Mouse (Mus musculus) lung, adult 2 months (tissue): ENCODE data around the gene Tln2. TPM values are rescaled to one million over a fixed set of nuclear protein-coding genes. Genes with fewer than 3 reads are reported as not detected.
A peak's percentile ranks its signal among the peaks of the same experiment; 100 is the strongest.

Experiments
- DNase-seq: peaks from one replicate; pipeline ENCODE4 v3.0.0; 2022
- H3K4me1 ChIP-seq: fragments of 200-500 bp; 2 replicates; pipeline ENCODE4 v1.6.1; 2011; ENCODE audit warnings: low read length; ENCODE audit not compliant: control insufficient read depth, insufficient read depth
- H3K4me3 ChIP-seq: fragments of 200-500 bp; replicated peaks from 2 replicates; pipeline ENCODE3; 2011; ENCODE audit warnings: low read depth, mild to moderate bottlenecking, control low read depth, low read length; ENCODE audit errors: extremely low read depth
- CTCF ChIP-seq: fragments of 200-500 bp; IDR thresholded peaks from 2 replicates; pipeline ENCODE4 v1.5.1; 2011; ENCODE audit warnings: mild to moderate bottlenecking, low read length, control low read depth; ENCODE audit not compliant: insufficient read depth
- POLR2A ChIP-seq: fragments of 200-500 bp; IDR thresholded peaks from 2 replicates; pipeline ENCODE4 v1.6.1; 2011; ENCODE audit warnings: low read depth, mild to moderate bottlenecking, control low read depth, low read length, borderline replicate concordance; ENCODE audit errors: extremely low read depth
- WGBS: fragments of 180-500 bp; shearing (Covaris S2); methylation state at CpG from one replicate; pipeline ENCODE4 v1.1.7; 2018; 5-methylcytosine and 5-hydroxymethylcytosine counted together
- polyA plus RNA-seq: library from polyadenylated mRNA; depleted of rRNA; stranded (reverse); fragments of >200 nt; gene quantifications from 2 replicates; pipeline ENCODE4 v1.2.3, GENCODE M21; 2012

Tln2 gene
- polyA plus RNA-seq, 1 experiment = 14.1 TPM

DNA sequence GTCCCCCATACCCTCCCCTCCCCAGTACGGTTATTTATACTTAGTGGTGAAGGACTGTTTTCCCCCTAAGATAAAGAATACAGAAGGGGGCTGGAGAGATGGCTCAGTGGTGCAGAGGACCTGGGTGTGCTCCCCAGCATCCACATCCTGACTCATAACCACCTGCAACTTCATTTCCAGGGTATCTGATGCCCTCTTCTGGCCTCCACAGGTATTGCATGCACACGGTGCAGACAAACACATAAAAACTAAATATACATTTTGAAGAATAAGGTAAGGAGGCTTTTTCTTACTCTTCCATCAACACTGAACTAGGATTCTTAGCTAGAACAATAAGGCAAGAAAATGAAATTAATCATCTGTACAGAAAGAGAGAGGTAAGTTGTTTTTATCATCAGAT, 314.2 kb downstream of the Tln2 start:
- WGBS = 99% methylated on average over 2 of the region's 2 CpGs
- no peaks in the 10 kb centered on the region for H3K4me1 ChIP-seq
- no peak for TF ChIP-seq CTCF
- no peak for TF ChIP-seq POLR2A
- DNase-seq = no peak
- no peak overlapping the region for H3K4me3 ChIP-seq

DNA sequence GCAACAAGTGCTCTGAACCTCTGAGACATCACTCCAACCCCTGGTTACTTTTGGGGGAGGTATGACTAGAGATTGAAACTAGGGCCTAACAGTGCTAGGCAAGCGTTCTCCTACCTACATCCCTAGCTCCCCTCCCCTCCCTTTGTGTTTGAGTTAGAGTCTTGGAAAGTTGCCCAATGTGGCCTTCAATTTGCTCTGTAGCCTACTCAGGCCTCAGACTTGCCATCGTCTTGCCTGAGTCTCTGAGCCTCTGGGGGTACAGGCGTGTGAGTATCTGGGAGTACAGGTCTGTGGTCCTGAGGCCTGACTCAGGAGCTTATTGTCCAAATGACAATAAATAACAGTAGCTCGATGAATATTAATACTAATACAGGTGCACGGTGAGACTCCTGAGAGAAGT, 317.8 kb downstream of the Tln2 start:
- Histone ChIP-seq H3K4me3 (no peak overlapping the region), H3K4me1 (no peaks in the 10 kb centered on the region)
- no peak for DNase-seq
- WGBS = 89% methylated on average over 5 of the region's 5 CpGs
- TF ChIP-seq POLR2A = no peak

DNA sequence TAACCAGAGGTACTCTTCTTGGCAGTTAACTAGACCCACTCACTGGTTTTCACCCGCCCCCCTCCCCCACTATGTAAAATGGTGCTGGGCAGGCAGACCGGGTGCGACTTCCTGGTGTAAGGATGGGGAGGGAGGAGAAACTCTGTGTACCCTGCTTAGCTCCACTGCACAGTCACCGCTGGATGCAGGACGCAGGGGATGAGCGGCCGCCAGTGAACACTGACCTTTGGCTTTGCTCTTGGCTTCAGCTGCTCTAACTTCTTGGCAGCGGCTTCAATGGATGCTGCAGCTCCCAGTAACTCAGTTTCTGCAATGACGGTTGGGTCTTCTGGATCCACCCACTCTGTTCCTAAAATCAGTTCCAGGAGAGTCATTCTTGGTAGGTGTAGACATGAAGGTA, 319.0 kb downstream of the Tln2 start:
- TF ChIP-seq CTCF (no peak), POLR2A (no peak)

DNA sequence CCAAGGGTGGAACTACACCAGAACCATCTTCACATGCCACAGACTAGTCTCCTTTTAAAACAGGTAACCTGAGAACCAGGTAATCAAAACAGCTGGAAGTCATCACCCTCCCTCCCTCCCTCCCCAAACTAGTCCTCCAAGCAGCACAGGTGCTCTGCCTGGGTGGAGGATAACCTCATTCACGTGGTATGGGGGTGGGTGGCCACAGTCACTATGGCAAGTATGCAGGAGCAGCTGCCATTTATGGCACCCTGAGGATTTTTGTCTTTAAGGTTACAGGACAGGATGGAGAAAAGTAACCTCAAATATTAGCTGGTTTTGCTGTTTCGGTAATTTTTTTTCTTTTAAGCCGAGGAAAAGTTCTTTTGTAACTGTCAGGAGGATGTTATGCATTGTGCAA, 322.5 kb downstream of the Tln2 start:
- DNase-seq = no peak
- no peak overlapping the region for H3K4me3 ChIP-seq
- TF ChIP-seq POLR2A (no peak), CTCF (no peak)
- 77% methylated on average over 3 of the region's 3 CpGs for WGBS
- H3K4me1 ChIP-seq = peaks cover 2% of the 10 kb centered on the region; the same call in 1 of the 2 replicates

More for the DNA sequence above, 319.0 kb downstream of the Tln2 start:
- peak; percentile 5 for DNase-seq
- WGBS = 58% methylated on average over 9 of the region's 9 CpGs
- H3K4me1 ChIP-seq = peaks cover 2% of the 10 kb centered on the region; the same call in 1 of the 2 replicates
- H3K4me3 ChIP-seq = no peak overlapping the region

DNA sequence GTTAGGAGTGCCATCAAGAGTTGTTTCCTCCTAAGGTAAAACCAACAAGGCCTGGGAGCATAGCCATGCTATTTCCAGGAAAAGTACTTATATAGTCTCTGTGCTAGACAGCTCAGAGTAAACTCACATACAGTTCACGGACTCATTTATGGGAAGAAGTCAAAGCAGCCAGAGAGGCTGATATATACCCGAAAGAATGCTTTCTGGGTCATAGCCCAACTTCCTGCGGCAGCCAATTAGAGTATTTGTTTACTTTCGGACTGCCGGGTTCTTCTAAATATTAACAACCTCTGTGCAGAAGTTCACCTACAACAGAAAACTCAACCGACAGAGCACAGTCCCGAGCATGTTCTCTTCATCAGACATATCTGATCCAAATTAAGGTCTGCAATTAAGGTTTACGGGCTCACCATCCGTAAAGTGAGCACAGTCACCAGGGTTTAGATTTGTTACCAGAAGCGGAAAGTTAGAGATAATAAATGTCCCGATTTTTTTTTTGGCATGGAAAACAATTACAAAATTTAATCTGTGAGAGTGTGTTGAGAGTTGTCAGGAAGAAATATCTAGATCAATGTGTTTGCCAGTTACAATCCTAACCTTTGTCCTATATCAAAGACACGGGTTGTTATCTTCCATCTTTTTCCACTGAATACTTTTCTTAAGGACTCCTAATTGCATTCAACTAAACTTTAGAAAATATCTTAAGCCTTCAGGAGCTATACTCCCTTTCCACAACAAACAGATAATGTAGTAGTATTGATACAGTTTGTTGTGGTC, 323.9 kb downstream of the Tln2 start:
- DNase-seq = no peak
- WGBS = 25% methylated on average over 12 of the region's 12 CpGs
- TF ChIP-seq CTCF = no peak
- no peak for TF ChIP-seq POLR2A
- Histone ChIP-seq H3K4me3 (no peak overlapping the region), H3K4me1 (peaks cover 2% of the 10 kb centered on the region; the same call in 1 of the 2 replicates)

DNA sequence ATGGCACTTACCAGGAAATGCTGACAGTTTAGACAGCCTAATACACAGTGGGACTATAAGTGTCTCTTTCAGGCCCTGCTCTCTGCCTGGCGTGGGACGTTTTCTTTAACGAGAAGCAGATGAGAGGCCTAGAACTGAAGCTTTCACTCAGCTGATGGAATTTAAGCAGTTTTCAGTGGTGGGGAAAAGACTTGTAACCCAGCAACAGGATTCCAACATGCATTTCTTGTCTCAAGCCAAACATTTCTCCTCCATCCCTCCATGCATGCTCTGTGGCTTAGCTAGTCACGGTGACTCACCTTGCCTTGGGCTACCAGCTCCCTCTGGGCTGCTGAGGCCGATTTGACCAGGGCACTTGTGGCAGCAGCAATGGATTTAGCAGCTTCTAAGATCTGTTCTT, 330.5 kb downstream of the Tln2 start:
- 85% methylated on average over 5 of the region's 5 CpGs for WGBS
- Histone ChIP-seq H3K4me1 (no peaks in the 10 kb centered on the region), H3K4me3 (no peak overlapping the region)
- DNase-seq = no peak
- TF ChIP-seq POLR2A = no peak
- no peak for TF ChIP-seq CTCF

DNA sequence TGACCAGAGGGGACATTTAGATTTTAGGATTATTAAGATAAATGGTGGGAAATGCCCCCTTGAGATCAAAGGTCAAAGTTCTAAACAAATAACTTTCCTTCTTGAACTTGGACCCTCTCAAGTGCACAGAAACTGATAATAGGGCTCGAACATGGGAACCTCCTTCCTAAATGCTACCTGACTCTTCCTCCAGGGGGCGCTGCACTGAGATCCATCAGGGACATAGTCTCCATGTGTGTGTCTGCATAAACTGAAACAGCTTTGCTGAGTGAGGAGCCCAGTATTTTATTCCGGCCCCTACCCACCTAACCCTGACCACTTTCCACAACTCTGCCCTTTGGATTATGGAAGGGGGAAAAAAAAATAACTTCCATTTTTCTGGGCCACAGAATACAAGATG, 339.1 kb downstream of the Tln2 start:
- TF ChIP-seq POLR2A (no peak), CTCF (peak; percentile 53)
- H3K4me1 ChIP-seq = no peaks in the 10 kb centered on the region
- H3K4me3 ChIP-seq = no peak overlapping the region
- WGBS = 62% methylated on average over 3 of the region's 3 CpGs
- peak; percentile 11 for DNase-seq

DNA sequence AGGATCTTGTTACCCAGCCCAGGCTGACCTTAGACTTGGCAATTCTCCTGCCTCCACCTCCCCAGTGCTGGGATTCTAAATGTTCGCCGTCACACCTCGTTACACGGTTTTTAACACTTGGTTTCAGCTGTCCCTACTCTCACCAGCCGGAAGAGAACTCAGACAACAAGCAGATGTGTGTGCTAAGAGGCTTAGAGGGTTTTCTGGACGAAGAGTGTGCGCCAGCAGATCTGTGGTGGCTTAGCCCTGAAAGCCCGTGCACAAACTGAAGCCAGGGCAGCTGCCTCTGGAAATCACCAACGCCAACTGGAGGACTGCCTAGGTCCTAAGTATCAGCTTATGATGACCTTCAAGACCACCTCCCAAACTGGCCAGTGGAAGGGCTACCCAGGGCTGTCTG, 341.5 kb downstream of the Tln2 start:
- WGBS = 76% methylated on average over 9 of the region's 9 CpGs
- TF ChIP-seq POLR2A (no peak), CTCF (no peak)
- Histone ChIP-seq H3K4me3 (no peak overlapping the region), H3K4me1 (no peaks in the 10 kb centered on the region)
- DNase-seq = no peak

DNA sequence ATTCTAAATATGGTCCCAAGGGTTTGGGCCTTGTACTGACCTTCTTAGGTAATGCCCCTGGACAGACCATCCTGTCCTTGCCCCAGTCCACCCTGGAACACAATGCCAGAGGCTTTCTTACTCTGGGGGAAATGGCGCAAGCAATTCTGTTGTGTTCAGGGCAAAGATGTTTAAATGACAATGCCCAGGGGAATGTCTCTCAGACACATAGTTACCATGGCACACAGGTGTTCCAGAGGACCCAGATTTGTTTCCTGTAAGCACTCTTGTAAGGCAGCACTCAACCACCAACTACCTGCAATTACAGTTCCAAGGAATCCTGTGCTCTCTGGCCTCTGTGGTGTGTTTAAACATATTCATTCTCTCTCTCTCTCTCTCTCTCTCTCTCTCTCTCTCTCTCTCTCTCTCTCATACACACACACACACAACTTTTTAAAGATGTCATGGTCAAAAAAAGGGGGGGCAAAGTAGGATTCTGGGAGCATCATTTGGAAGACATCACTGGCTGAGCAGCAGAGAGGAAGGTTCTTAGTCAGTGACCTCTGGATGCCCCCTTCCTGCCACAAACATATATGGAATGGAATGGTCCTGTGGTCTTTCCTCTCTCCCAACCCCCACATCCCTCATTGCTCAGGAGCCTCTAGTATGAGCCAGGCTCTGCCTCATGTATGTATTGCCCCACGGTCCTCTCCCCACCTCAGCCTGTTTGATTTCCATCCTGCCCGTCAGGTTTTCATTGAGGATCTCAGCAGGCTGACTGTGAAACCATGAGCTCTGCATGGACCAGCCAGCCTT, 345.1 kb downstream of the Tln2 start:
- H3K4me1 ChIP-seq = no peaks in the 10 kb centered on the region
- DNase-seq = no peak
- 75% methylated on average over 3 of the region's 3 CpGs for WGBS
- no peak overlapping the region for H3K4me3 ChIP-seq
- TF ChIP-seq CTCF (no peak), POLR2A (no peak)

DNA sequence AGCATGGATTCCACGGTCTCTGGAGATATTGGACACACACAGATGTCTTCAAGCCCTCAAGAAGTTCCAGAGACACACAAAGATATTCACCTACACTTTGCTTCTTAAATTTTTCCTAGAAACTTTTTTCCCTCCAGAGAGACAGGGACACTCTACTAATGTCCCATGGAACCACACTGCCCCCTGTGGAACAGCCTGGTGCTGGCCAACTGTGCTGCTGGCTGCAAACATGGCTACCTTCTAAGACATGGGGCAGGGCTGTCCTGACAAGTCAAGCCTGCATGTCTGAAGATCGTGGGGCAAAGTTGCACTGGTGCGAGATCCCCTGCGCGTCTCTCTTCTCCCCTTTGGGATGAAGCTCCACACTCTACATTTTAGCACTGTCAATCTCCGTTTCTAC, 346.2 kb downstream of the Tln2 start:
- TF ChIP-seq CTCF (peak; percentile 72), POLR2A (no peak)
- H3K4me1 ChIP-seq = no peaks in the 10 kb centered on the region
- peak; percentile 54 for DNase-seq
- 51% methylated on average over 6 of the region's 6 CpGs for WGBS
- no peak overlapping the region for H3K4me3 ChIP-seq

DNA sequence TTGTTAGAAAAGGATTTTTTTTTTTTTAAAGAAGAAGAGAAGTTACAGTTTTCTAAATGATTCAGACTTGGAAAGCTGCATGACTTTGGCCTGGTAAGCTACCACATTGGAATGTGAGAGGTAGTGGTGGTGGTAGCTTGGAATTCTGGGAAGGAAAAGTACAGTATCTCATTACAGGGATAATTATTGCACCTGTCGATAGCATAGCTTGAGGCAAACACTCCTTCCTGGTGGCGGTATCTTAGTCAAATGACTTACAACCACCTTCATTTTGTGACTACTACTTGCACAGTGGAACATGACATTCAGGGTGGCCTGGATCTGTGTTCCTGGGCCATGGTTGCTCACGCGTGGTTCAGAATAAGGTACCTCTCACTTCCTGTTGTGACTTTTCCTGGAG, 348.3 kb downstream of the Tln2 start:
- TF ChIP-seq POLR2A (no peak), CTCF (no peak)
- no peak for DNase-seq
- H3K4me3 ChIP-seq = no peak overlapping the region
- no peaks in the 10 kb centered on the region for H3K4me1 ChIP-seq
- WGBS = 97% methylated on average over 4 of the region's 4 CpGs
